Mouse (Mus musculus): Measurements from ENCODE around the gene Zfand4.
A peak's percentile ranks its signal among the peaks of the same experiment; 100 is the strongest.
"Not testable (repeated sequence)": the region's sequence is repeated elsewhere in the genome, so short reads cannot be mapped to it uniquely, and the experiment has no call there.

Gene Zfand4

DNA sequence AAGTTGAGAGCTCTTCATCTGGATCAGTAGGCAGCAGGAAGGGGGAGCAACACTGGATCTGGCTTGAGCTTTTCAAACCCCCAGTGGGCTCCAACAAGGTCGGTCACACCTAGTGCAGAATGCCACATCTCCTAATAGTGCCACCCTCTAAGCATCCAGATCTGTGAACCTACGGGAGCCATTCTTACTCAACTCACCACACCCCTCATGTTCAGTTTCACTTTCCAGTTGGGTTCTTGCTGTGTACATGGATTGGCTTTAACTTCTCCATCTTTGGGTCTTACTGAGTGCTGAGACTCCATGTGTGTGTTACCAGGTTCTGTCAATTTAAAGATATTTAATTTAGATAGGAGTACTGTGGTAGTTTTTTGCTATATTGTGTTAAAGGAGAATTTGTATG, 47.4 kb downstream of the Zfand4 start:
- no peak for DNase-seq (ENCODE audit: low read depth, low spot score)

DNA sequence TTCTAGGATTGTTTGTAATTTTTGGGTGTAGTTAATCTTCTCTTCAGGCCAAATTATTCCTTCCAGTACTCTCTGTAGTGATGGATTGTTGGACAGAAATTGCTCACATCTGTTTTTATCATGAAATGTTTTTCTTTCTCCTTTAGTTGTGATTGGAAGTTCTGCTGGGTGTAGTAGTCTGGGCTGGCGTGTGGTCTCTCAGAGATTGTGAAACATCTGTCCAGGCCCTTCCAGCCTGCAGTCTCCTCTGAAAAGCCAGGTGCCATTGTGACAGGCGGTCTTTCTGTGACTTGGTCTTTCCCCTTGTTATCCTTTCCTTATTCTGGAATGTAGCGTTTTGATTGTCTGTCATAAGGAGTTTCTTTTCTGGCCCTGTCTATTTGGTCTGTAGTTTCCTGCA, 55.2 kb downstream of the Zfand4 start:
- no peak for DNase-seq (ENCODE audit: low read depth, low spot score)

DNA sequence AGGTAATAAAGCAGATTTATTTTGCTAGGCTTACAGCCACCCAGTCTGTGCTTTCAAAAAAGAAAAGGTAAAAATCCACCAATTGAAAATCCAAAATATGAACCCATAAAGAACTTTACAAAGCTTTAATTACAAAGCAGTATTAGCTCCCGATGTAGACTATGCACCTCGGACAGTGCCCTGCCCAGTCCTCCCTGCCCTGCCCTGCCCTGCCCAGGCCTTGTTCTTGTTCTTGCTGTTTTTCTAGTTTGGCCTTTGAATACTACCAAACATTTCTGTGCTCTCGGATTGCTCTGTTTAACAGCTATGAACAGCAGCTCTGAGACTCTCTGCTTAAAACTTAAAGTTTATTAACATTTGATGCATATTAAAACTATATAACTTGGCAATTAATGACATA, 62.6 kb downstream of the Zfand4 start:
- DNase-seq (ENCODE audit: low read depth, low spot score), result no peak

- DNase-seq (ENCODE audit: low read depth, low spot score), result no peak
Observed at GRCm38 (mm10) chr6:116331396-116331795, 67.4 kb downstream of the Zfand4 start.

DNA sequence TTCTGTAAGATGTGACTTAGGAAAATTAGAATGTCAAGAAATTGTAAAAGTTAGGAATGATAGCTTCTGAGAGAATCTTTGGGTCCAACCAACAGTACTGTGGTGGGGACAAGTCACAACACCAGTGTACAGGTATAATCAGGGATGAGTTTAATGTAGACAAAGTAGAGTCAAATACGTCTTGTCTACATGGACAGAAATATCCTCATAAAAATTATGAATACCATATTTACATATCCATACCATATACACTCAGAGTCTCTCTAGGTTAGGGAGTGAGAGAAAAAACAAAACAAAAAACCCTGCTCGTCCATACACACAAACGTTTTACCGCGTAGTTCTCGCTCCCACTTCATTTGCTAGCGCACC, 73.4 kb downstream of the Zfand4 start:
- no peak for DNase-seq (ENCODE audit: low read depth, low spot score)

GRCm38 (mm10) chr6:116337835-116338501, 73.9 kb downstream of the Zfand4 start, which contains the start of gene March8:
March8 (plus strand) TSS chr6:116338024.
- peak; percentile 69 for DNase-seq (ENCODE audit: low read depth, low spot score)

- DNase-seq (ENCODE audit: low read depth, low spot score), result no peak
Observed at GRCm38 (mm10) chr6:116338520-116338919, 74.5 kb downstream of the Zfand4 start.

DNA sequence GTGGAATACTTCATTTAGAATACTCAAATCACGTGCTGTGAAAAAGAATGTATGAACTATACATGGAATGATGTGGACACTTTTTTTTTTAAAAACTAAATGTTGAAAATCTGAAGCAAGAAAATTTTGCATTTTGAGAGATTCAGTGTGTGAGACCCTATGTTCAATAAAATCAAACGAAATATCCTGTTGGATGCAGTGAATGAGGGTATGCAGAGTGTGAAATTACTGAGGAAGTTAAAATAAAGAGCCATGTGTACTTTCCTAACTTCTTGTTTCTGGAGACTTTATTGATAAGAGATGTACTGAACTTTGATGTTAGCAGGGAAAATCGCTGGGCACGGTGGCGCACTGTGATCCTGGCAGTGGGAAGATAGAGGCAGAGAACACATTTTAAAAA, 75.1 kb downstream of the Zfand4 start:
- no peak for DNase-seq (ENCODE audit: low read depth, low spot score)

GRCm38 (mm10) chr6:116340521-116340920, 76.5 kb downstream of the Zfand4 start:
- DNase-seq (ENCODE audit: low read depth, low spot score), result no peak

DNA sequence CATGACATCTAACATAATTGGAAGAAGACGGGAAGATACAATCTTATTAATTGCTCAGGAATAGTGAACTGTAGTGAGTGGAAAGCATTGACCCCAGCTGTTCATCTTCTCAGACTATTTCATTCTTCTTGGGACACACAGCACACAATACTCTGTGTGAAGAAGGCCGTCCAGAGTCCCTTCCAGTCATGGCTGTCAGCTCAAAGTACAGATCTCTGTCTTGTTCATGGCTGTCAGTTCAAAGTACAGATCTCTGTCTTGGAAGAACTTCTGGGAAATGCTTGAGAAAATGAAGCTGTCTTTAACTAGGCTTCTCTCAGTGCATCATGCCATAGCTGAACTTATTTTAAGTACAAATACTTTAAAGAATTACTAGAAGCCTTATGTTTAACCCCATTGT, 83.9 kb downstream of the Zfand4 start:
- DNase-seq (ENCODE audit: low read depth, low spot score), result no peak

DNA sequence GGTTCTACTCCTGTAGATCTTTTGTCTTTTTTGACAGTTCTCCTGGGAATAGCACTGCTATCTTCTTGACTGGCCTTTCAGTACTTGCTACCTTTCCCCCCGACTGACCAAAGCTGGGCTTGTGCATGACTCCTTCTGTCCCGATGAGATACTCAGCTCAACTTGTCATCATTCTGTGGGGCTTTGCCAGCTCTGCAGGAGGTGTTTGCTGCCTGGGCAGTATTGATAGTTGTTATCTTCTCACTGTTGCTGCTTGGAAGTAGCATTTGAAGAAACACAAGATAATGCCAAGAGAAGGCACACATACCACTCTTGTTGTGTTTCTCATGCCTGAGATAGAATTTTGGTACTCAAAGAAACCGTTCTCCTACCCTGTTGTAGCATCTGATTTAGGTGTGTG, 86.0 kb downstream of the Zfand4 start:
- no peak for DNase-seq (ENCODE audit: low read depth, low spot score)

DNA sequence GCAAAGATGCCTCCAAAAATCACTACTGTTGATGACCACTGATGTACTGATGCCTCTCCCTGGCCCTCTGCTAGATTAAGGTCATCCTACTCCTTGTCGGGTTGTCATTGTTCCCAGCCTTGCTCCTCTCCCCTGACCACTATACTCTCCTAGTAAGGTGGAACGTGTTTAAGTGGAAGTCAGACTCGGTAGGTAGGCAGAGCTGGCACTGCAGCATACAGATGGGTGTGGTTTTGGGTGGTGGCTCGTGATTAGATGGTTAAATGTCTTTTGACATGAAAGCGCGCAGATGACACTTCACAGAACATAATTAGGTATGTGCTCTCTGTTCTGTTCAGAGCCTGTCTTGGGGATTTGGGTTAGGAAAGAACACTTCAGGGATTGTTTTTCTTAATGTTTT, 86.6 kb downstream of the Zfand4 start:
- no peak for DNase-seq (ENCODE audit: low read depth, low spot score)

GRCm38 (mm10) chr6:116351534-116351933, 87.5 kb downstream of the Zfand4 start:
- no peak for DNase-seq (ENCODE audit: low read depth, low spot score)

- DNase-seq (ENCODE audit: low read depth, low spot score), result no peak
Observed at GRCm38 (mm10) chr6:116353428-116353827, 89.4 kb downstream of the Zfand4 start.

DNA sequence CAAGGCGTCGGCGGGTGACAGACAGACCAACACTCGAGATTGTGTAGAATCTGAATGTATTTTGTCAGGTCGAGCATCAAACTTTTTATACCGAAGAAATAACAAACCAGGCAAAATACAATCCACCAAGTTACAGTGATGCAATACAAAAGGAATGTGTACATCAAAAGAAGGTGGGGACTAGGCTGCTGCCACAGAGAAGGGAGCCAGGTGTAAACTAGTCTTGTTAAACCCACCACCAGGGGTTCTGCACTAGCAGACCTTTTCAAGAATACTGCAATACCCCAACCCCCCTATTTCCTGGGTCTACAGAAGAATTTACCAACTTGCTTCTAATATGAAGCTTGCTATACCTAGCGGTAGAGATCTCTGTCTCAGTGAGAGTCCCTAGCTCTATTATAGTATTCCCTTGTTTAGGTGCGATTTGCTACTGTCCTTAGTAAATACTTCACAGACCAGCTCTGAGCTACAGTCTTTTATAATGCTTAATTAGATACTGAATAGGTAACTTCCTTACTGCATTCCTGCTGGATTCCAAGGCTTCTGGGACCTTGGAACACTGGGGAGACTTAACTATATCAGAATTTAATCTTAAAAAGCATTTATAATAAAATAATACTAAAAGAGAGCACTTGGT, 92.4 kb downstream of the Zfand4 start:
- not testable (repeated sequence) for DNase-seq (ENCODE audit: low read depth, low spot score)

DNA sequence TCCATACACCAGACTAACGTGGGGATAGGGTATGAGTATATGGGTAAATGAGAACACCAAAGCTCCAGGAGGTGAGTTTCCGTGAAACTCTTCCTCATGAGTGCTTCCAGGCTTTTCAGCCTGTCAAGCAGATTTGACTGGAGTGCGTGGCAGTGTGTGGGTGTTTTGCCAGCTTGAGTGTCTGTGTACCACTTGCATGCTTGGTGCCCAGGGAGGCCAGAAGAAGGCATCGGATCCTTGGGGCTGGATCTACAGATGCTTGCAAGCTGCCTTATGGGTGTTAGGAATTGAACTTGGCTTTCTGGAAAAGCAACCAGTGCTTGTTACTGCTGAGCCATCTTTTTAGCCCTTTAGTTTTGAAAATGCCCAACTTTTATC, 92.9 kb downstream of the Zfand4 start:
- DNase-seq (ENCODE audit: low read depth, low spot score), result no peak

- no peak for DNase-seq (ENCODE audit: low read depth, low spot score)
Observed at GRCm38 (mm10) chr6:116358056-116358455, 94.0 kb downstream of the Zfand4 start.

GRCm38 (mm10) chr6:116359256-116359655, 95.2 kb downstream of the Zfand4 start:
- DNase-seq (ENCODE audit: low read depth, low spot score), result no peak

- no peak for DNase-seq (ENCODE audit: low read depth, low spot score)
Observed at GRCm38 (mm10) chr6:116361463-116361862, 97.4 kb downstream of the Zfand4 start.

GRCm38 (mm10) chr6:116361993-116362392, 98.0 kb downstream of the Zfand4 start:
- no peak for DNase-seq (ENCODE audit: low read depth, low spot score)

DNA sequence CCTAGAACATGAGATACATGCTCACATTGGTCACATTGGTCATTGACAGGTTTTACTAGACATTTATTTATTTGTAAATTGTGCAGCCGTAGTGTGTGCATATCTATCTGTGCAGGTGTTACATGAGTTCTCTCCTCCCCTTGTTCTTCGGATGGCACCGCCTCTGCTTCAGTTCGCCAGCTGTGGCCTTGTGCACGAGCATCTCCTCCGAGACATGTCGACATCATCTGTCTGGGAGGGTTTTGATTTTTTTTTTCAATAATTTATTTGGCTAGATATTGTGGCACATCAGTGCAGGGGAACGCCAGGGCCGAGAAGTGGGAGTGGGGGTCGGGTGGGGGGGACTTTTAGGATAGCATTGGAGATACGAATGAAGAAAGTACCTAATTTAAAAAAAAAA, 103.9 kb downstream of the Zfand4 start:
- DNase-seq (ENCODE audit: low read depth, low spot score), result no peak

GRCm38 (mm10) chr6:116369811-116370210, 105.8 kb downstream of the Zfand4 start:
- no peak for DNase-seq (ENCODE audit: low read depth, low spot score)

DNA sequence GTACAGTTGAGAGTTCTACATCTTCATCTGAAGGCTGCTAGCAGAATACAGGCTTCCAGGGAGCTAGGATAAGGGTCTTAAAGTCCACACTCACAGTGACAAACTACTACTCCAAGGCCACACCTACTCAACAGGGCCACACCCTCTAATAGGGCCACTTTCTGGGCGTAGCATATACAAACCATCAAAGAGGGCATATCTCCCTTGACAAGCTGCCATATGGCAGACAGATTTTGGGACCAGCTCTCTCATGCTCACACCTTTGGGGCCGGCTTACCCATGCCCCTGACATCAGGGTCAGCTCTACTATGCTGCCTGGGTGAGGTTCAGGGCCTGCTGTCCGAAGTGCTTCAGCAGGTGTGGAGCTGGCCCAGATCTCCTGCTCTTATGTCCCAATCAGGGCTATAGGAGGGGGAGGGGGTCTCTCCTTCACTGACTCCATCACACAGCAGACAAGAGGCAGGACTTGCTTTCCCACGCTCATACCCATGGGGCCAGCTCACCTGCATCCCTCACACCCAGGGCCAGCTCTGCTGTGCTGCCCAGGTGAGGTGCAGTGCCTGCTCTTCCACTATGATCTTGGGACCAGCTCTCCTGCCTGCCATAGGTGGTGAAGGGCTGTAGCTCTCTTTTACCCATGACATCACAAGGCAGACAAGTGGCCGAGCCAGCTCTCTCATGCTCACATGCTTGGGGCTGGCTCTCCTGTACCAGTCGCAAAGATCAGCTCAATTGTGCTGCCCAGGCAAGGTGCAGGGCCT, 106.4 kb downstream of the Zfand4 start:
- DNase-seq (ENCODE audit: low read depth, low spot score), result no peak

Measured in CD4-positive helper T cell, adult 2 months (primary cell).